Mouse (Mus musculus): ENCODE measurements around the gene Med31. TPM values are rescaled to one million over a fixed set of nuclear protein-coding genes. Genes with fewer than 3 reads are reported as not detected.

Med31 gene
- total RNA-seq (2021): 10 to 100 TPM; 12.1 to 15.9 TPM

GRCm38 (mm10) chr11:72215410-72215797 lies at the start of gene Med31:
Med31 (minus strand) TSS chr11:72215592.
- peak; percentile 72 to 81 for DNase-seq (ENCODE audit: low spot score in 2 of 2)
- intact Hi-C loops (cut with DNase I): no loop called here

GRCm38 (mm10) chr11:72256441-72256840 lies 41.0 kb upstream of the Med31 start:
- intact Hi-C loops (cut with DNase I): no loop called here
- DNase-seq (ENCODE audit: low spot score in 2 of 2): no peak

- no peak for DNase-seq (ENCODE audit: low spot score in 2 of 2)
These were observed 40.2 kb upstream of the Med31 start for GRCm38 (mm10) chr11:72255629-72256028.

GRCm38 (mm10) chr11:72245196-72245753 lies 29.9 kb upstream of the Med31 start:
- intact Hi-C loops (cut with DNase I): no loop called here
- DNase-seq (ENCODE audit: low spot score in 2 of 2): peak; percentile 21 to 76

More at GRCm38 (mm10) chr11:72255629-72256028, 40.2 kb upstream of the Med31 start:
- intact Hi-C loops (cut with DNase I): no loop called here

- DNase-seq (ENCODE audit: low spot score in 2 of 2): no peak
- intact Hi-C loops (cut with DNase I): no loop called here
These were observed 24.9 kb upstream of the Med31 start for GRCm38 (mm10) chr11:72240062-72240860.

- DNase-seq (ENCODE audit: low spot score in 2 of 2): peak; percentile 25 to 60
- intact Hi-C loops (cut with DNase I): no loop called here
These were observed 18.6 kb upstream of the Med31 start for GRCm38 (mm10) chr11:72234013-72234412.

GRCm38 (mm10) chr11:72232991-72233390 lies 17.6 kb upstream of the Med31 start:
- DNase-seq (ENCODE audit: low spot score in 2 of 2): no peak

GRCm38 (mm10) chr11:72232068-72232467 lies 16.7 kb upstream of the Med31 start:
- intact Hi-C loops (cut with DNase I): no loop called here
- no peak for DNase-seq (ENCODE audit: low spot score in 2 of 2)

More at GRCm38 (mm10) chr11:72232991-72233390, 17.6 kb upstream of the Med31 start:
- intact Hi-C loops (cut with DNase I): no loop called here

- intact Hi-C loops (cut with DNase I): no loop called here
- no peak for DNase-seq (ENCODE audit: low spot score in 2 of 2)
These were observed 13.1 kb upstream of the Med31 start for GRCm38 (mm10) chr11:72228513-72228912.

GRCm38 (mm10) chr11:72226901-72227300 lies 11.5 kb upstream of the Med31 start:
- DNase-seq (ENCODE audit: low spot score in 2 of 2): no peak
- intact Hi-C loops (cut with DNase I): no loop called here

- peak in 1 of 2 experiments; percentile 29 for DNase-seq (ENCODE audit: low spot score in 2 of 2)
- intact Hi-C loops (cut with DNase I): no loop called here
These were observed 10.8 kb upstream of the Med31 start for GRCm38 (mm10) chr11:72226020-72226791.

- peak; percentile 79 to 84 for DNase-seq (ENCODE audit: low spot score in 2 of 2)
- intact Hi-C loops (cut with DNase I): loop anchor here (2.0 to 5.0 kb wide), 5 partner anchors 42 to 337 kb away; partner anchors contain the start of gene Slc13a5
These were observed 9.5 kb upstream of the Med31 start for GRCm38 (mm10) chr11:72224865-72225264.

- DNase-seq (ENCODE audit: low spot score in 2 of 2): no peak
- intact Hi-C loops (cut with DNase I): loop anchor here (5.0 kb wide), 2 partner anchors 119 to 339 kb away; no protein-coding TSS in a partner anchor
These were observed 8.0 kb upstream of the Med31 start for GRCm38 (mm10) chr11:72223414-72223813.

- peak; percentile 59 to 73 for DNase-seq (ENCODE audit: low spot score in 2 of 2)
- intact Hi-C loops (cut with DNase I): loop anchor here (5.0 kb wide), 2 partner anchors 121 to 341 kb away; no protein-coding TSS in a partner anchor
These were observed 5.9 kb upstream of the Med31 start for GRCm38 (mm10) chr11:72221278-72221677.

- intact Hi-C loops (cut with DNase I): no loop called here
- peak in 1 of 2 experiments; percentile 46 for DNase-seq (ENCODE audit: low spot score in 2 of 2)
These were observed 1.7 kb upstream of the Med31 start for GRCm38 (mm10) chr11:72217116-72217515.

GRCm38 (mm10) chr11:72214591-72215409 lies 592 bp downstream of the Med31 start:
- peak; percentile 95 to 98 for DNase-seq (ENCODE audit: low spot score in 2 of 2)
- intact Hi-C loops (cut with DNase I): no loop called here

- DNase-seq (ENCODE audit: low spot score in 2 of 2): no peak
- intact Hi-C loops (cut with DNase I): loop anchor here (2.0 kb wide), 1 partner anchor 155 kb away; no protein-coding TSS in a partner anchor
These were observed 7.5 kb downstream of the Med31 start for GRCm38 (mm10) chr11:72207834-72208377.

GRCm38 (mm10) chr11:72207204-72207833 lies 8.1 kb downstream of the Med31 start, which contains the start of the genes 4933427D14Rik and Txndc17:
4933427D14Rik (minus strand) TSS chr11:72207459.
Txndc17 (plus strand) TSS chr11:72207547.
- DNase-seq (ENCODE audit: low spot score in 2 of 2): peak; percentile 89 to 93
- intact Hi-C loops (cut with DNase I): loop anchor here (2.0 kb wide), 1 partner anchor 155 kb away; no protein-coding TSS in a partner anchor
